Mouse (Mus musculus) testis, adult 2 months (tissue): ENCODE data around the gene Glipr1. TPM values are rescaled to one million over a fixed set of nuclear protein-coding genes. Genes with fewer than 3 reads are reported as not detected.
"Not testable (repeated sequence)": the region's sequence is repeated elsewhere in the genome, so short reads cannot be mapped to it uniquely, and the experiment has no call there.

Experiments
- H3K27ac ChIP-seq: fragments of 200-500 bp; 2 replicates; pipeline ENCODE4 v1.5.1; 2012; ENCODE audit warnings: low read depth, low read length; ENCODE audit not compliant: control insufficient read depth, insufficient read depth
- H3K27me3 ChIP-seq: fragments of 200-500 bp; 2 replicates; pipeline ENCODE4 v1.6.1; 2012; ENCODE audit warnings: mild to moderate bottlenecking, low read length, moderate library complexity; ENCODE audit not compliant: control insufficient read depth, insufficient read depth
- H3K36me3 ChIP-seq: fragments of 200-500 bp; 2 replicates; pipeline ENCODE4 v1.6.1; 2012; ENCODE audit warnings: mild to moderate bottlenecking, low read length; ENCODE audit not compliant: control insufficient read depth, insufficient read depth
- H3K4me1 ChIP-seq: fragments of 200-500 bp; 2 replicates; pipeline ENCODE4 v1.6.1; 2012; ENCODE audit warnings: low read length; ENCODE audit not compliant: control insufficient read depth, insufficient read depth
- H3K4me3 ChIP-seq: fragments of 200-500 bp; 2 replicates; pipeline ENCODE4 v1.5.1; 2012; ENCODE audit warnings: low read depth, mild to moderate bottlenecking, low read length, moderate library complexity, mixed read lengths; ENCODE audit not compliant: control insufficient read depth
- CTCF ChIP-seq: fragments of 200-500 bp; IDR thresholded peaks from 2 replicates; pipeline ENCODE4 v1.5.1; 2012; ENCODE audit warnings: low read depth, mild to moderate bottlenecking, inconsistent platforms, low read length, moderate library complexity; ENCODE audit not compliant: control insufficient read depth, insufficient read depth, insufficient replicate concordance
- POLR2A ChIP-seq: fragments of 200-500 bp; IDR thresholded peaks from 2 replicates; pipeline ENCODE4 v1.6.1; 2012; ENCODE audit warnings: low read depth, mild to moderate bottlenecking, inconsistent platforms, low read length, moderate library complexity; ENCODE audit not compliant: control insufficient read depth
- polyA plus RNA-seq: library from polyadenylated mRNA; depleted of rRNA; stranded (reverse); fragments of >200 nt; gene quantifications from 2 replicates; pipeline ENCODE4 v1.2.3, GENCODE M21; 2012; rRNA removed

Glipr1 gene
- 1.0 and 1.2 TPM in 2 replicates for polyA plus RNA-seq

GRCm38 (mm10) chr10:112002544-112003215 is at the start of gene Glipr1:
Glipr1 (minus strand) TSS chr10:112002631.
- no peaks in the 10 kb centered on the region for H3K36me3 ChIP-seq
- TF ChIP-seq CTCF (no peak), POLR2A (no peak)
- H3K4me3 ChIP-seq: no peak within 1 kb of the TSS

DNA sequence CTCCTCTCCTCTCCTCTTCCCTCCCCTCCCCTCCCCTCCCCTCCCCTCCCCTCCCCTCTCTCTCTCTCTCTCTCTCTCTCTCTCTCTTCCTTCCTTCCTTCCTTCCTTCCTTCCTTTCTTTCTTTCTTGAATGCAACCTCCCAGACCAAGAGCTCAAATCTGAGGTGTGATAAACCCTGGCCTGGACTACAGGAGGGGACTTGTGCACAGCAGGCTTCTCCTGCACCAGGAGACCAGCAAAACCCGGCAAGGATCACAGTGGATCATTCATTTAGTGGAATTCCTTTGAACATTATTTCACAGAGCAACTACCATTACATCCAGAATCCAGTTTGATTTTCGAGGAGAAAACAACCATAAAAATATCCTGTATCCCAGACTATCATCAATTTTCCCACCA is 49.5 kb upstream of the Glipr1 start:
- H3K4me3 ChIP-seq, H3K27me3 ChIP-seq, H3K27ac ChIP-seq, H3K36me3 ChIP-seq, H3K4me1 ChIP-seq: not testable (repeated sequence)

More at GRCm38 (mm10) chr10:112002544-112003215, at the start of gene Glipr1:
- Histone ChIP-seq H3K4me1 (no peaks in the 10 kb centered on the region), H3K27me3 (no peaks in the 10 kb centered on the region), H3K27ac (no peak within 1 kb of the TSS)

GRCm38 (mm10) chr10:112051220-112051619 is 48.8 kb upstream of the Glipr1 start:
- Histone ChIP-seq H3K27ac (no peak overlapping the region), H3K4me3 (no peak overlapping the region), H3K4me1 (no peaks in the 10 kb centered on the region), H3K36me3 (no peaks in the 10 kb centered on the region), H3K27me3 (no peaks in the 10 kb centered on the region)
- TF ChIP-seq CTCF: no peak
- TF ChIP-seq POLR2A: no peak

DNA sequence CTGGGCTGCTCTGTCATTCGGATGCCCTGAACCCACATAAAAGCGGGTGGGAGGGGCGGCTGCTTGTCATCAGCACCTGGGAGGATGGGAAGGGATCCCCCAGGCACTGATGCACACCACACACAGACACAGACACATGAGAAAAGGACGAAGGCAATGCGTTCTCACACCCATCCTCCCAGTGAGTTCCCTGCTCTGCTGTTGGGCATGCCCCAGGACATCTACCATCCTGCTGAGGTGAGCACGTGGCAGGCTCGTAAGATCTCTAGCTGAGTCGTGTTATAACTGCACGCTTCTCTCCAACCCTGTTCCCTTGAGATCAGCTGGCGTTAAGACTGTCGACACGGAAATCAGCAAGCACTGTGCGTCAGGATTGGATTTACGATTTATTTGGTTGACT is 41.9 kb upstream of the Glipr1 start:
- not testable (repeated sequence) for H3K4me3 ChIP-seq, H3K4me1 ChIP-seq, H3K27me3 ChIP-seq, H3K27ac ChIP-seq, H3K36me3 ChIP-seq

- H3K27ac ChIP-seq, H3K36me3 ChIP-seq, H3K4me3 ChIP-seq, H3K27me3 ChIP-seq, H3K4me1 ChIP-seq: not testable (repeated sequence)
These were observed 41.1 kb upstream of the Glipr1 start for GRCm38 (mm10) chr10:112043523-112043922.

- H3K27me3 ChIP-seq, H3K4me3 ChIP-seq, H3K36me3 ChIP-seq, H3K27ac ChIP-seq, H3K4me1 ChIP-seq: not testable (repeated sequence)
These were observed 26.3 kb upstream of the Glipr1 start for GRCm38 (mm10) chr10:112028689-112029088.

GRCm38 (mm10) chr10:112023585-112023984 is 21.2 kb upstream of the Glipr1 start:
- no peaks in the 10 kb centered on the region for H3K27me3 ChIP-seq
- no peak for TF ChIP-seq CTCF
- TF ChIP-seq POLR2A: no peak

DNA sequence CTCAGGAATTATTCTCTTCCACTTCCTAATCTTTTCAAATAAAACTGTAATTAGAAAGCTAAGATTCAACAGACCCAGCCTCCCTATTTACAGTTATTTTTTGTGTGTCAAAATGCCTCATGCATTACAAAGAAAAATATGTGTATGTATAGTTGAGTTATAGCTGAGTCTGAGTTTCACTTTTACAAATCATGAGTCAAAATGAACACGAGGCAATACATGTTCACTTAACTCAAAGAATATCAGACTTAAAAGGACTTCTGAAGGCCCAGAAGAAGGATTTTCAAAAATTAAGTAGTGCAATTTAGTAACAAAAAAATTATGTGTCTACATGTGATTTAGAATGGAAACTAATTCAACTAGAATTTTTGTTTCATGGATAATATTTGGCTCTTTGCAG is 7.1 kb upstream of the Glipr1 start:
- H3K36me3 ChIP-seq, H3K4me1 ChIP-seq, H3K4me3 ChIP-seq, H3K27me3 ChIP-seq, H3K27ac ChIP-seq: not testable (repeated sequence)

More at GRCm38 (mm10) chr10:112023585-112023984, 21.2 kb upstream of the Glipr1 start:
- no peaks in the 10 kb centered on the region for H3K4me1 ChIP-seq
- H3K36me3 ChIP-seq: no peaks in the 10 kb centered on the region
- H3K4me3 ChIP-seq: no peak overlapping the region
- H3K27ac ChIP-seq: no peak overlapping the region
